Mouse (Mus musculus) hindbrain, embryonic 10.5 days (tissue): ENCODE results near the gene Cxcl2. TPM values are rescaled to one million over a fixed set of nuclear protein-coding genes. Genes with fewer than 3 reads are reported as not detected.

Source experiments
- DNase-seq: peaks from one replicate; pipeline ENCODE4 v3.0.0-alpha.2; 2017; ENCODE audit warnings: low spot score
- H3K27ac ChIP-seq: fragments of 300-500 bp; sonication (generic); 2 replicates; pipeline ENCODE4 v1.5.1; 2016; ENCODE audit warnings: mild to moderate bottlenecking, moderate library complexity
- H3K27me3 ChIP-seq: fragments of 300-500 bp; sonication (generic); 2 replicates; pipeline ENCODE4 v1.6.1; 2016; ENCODE audit warnings: mild to moderate bottlenecking; ENCODE audit not compliant: poor library complexity, insufficient read depth, severe bottlenecking
- H3K36me3 ChIP-seq: fragments of 300-500 bp; sonication (generic); 2 replicates; pipeline ENCODE4 v1.6.1; 2016; ENCODE audit warnings: mild to moderate bottlenecking, moderate library complexity
- H3K4me1 ChIP-seq: fragments of 300-500 bp; sonication (generic); replicated peaks from 2 replicates; pipeline ENCODE4 v1.6.1; 2016; ENCODE audit warnings: mild to moderate bottlenecking
- H3K4me3 ChIP-seq: fragments of 300-500 bp; sonication (generic); 2 replicates; pipeline ENCODE4 v1.5.1; 2016; ENCODE audit warnings: mild to moderate bottlenecking, moderate library complexity
- H3K9me3 ChIP-seq: fragments of 300-500 bp; sonication (generic); 2 replicates; pipeline ENCODE4 v1.6.1; 2016; ENCODE audit warnings: mild to moderate bottlenecking, moderate library complexity
- WGBS: fragments of 180-500 bp; shearing (Covaris S2); methylation state at CpG from one replicate; pipeline ENCODE4 v1.1.7; 2016; 5-methylcytosine and 5-hydroxymethylcytosine counted together
- polyA plus RNA-seq: library from polyadenylated mRNA; unstranded; fragments of >200 nt; fragmentation: Nextera tagmentation; extraction: Ambion mirVana; gene quantifications from 2 replicates; pipeline ENCODE4 v1.2.1, GENCODE M21; 2016

The Cxcl2 gene
- polyA plus RNA-seq, 1 experiment from 2014 or later: not detected

- 86% methylated on average over 8 of the region's 8 CpGs for WGBS
- no peak for DNase-seq
- no peak overlapping the region for H3K4me3 ChIP-seq
- 0 out of 2 replicates have a peak, but pooled peaks cover 5% of the 10 kb centered on the region for H3K36me3 ChIP-seq
- H3K27ac ChIP-seq: no peak overlapping the region
- H3K27me3 ChIP-seq: no peaks in the 10 kb centered on the region
- no peaks in the 10 kb centered on the region for H3K9me3 ChIP-seq
- no peaks in the 10 kb centered on the region for H3K4me1 ChIP-seq
These were observed 49.2 kb downstream of the Cxcl2 start for GRCm38 (mm10) chr5:90952731-90953481.

Other genes with a start within 250 kb of the Cxcl2 start
- 0.10 TPM in 1 of 2 replicates, not detected in the other for gene Cxcl5, start 144.5 kb upstream of the Cxcl2 start, polyA plus RNA-seq
- 7.3 and 10.1 TPM in 2 replicates for gene Ppbp, start 135.4 kb upstream of the Cxcl2 start, polyA plus RNA-seq
- gene Pf4, start 131.4 kb upstream of the Cxcl2 start, polyA plus RNA-seq: 55.7 and 72.1 TPM in 2 replicates
- not detected in 2 replicates for gene Cxcl3, start 117.8 kb upstream of the Cxcl2 start, polyA plus RNA-seq
- not detected in 2 replicates for gene Cxcl15, start 109.3 kb upstream of the Cxcl2 start, polyA plus RNA-seq
- gene Cxcl1, start 12.6 kb upstream of the Cxcl2 start, polyA plus RNA-seq: not detected in 2 replicates
- gene Mthfd2l, start 27.2 kb downstream of the Cxcl2 start, polyA plus RNA-seq: 58.6 and 71.3 TPM in 2 replicates
- 0.08 TPM in 1 of 2 replicates, not detected in the other for gene Epgn, start 123.6 kb downstream of the Cxcl2 start, polyA plus RNA-seq
- not detected in 2 replicates for gene Ereg, start 170.8 kb downstream of the Cxcl2 start, polyA plus RNA-seq
- gene Areg, start 235.7 kb downstream of the Cxcl2 start, polyA plus RNA-seq: 0.13 TPM in 1 of 2 replicates, not detected in the other